Mouse (Mus musculus) forebrain, embryonic 16.5 days (tissue): Measurements from ENCODE around the gene Apoc1. TPM values are rescaled to one million over a fixed set of nuclear protein-coding genes. Genes with fewer than 3 reads are reported as not detected.

Experiments
- polyA plus RNA-seq: library from polyadenylated mRNA; unstranded; fragments of >200 nt; fragmentation: Nextera tagmentation; extraction: Ambion mirVana; gene quantifications from 2 replicates; pipeline ENCODE4 v1.2.1, GENCODE M21; 2015

The Apoc1 gene
- polyA plus RNA-seq, 1 experiment from 2014 or later, result 0.58 TPM

Other genes starting within 250 kb of the Apoc1 start
- 13.8 and 17.5 TPM in 2 replicates for gene Mark4, start 233.8 kb downstream of the Apoc1 start, polyA plus RNA-seq
- gene Exoc3l2, start 229.3 kb downstream of the Apoc1 start, polyA plus RNA-seq, result 0.11 and 0.19 TPM in 2 replicates
- gene Bloc1s3, start 184.3 kb downstream of the Apoc1 start, polyA plus RNA-seq, result 3.7 and 4.9 TPM in 2 replicates
- 29.4 and 31.2 TPM in 2 replicates for gene Trappc6a, start 184.3 kb downstream of the Apoc1 start, polyA plus RNA-seq
- gene Nkpd1, start 174.8 kb downstream of the Apoc1 start, polyA plus RNA-seq, result 0.81 and 0.90 TPM in 2 replicates
- 31.9 and 38.8 TPM in 2 replicates for gene Ppp1r37, start 129.6 kb downstream of the Apoc1 start, polyA plus RNA-seq
- gene Zfp296, start 115.4 kb downstream of the Apoc1 start, polyA plus RNA-seq, result 0.26 TPM in 1 of 2 replicates, not detected in the other
- 120 and 124 TPM in 2 replicates for gene Gemin7, start 115.1 kb downstream of the Apoc1 start, polyA plus RNA-seq
- gene Clasrp, start 88.2 kb downstream of the Apoc1 start, polyA plus RNA-seq, result 57.2 and 57.6 TPM in 2 replicates
- 3.9 and 4.5 TPM in 2 replicates for gene Relb, start 63.2 kb downstream of the Apoc1 start, polyA plus RNA-seq
- 91.2 and 92.5 TPM in 2 replicates for gene Clptm1, start 27.6 kb downstream of the Apoc1 start, polyA plus RNA-seq
- gene Apoc2, start 14.7 kb downstream of the Apoc1 start, polyA plus RNA-seq, result not detected in 2 replicates
- not detected in 2 replicates for gene Gm44805, start 11.2 kb downstream of the Apoc1 start, polyA plus RNA-seq
- gene Apoc4, start 11.2 kb downstream of the Apoc1 start, polyA plus RNA-seq, result not detected in 2 replicates
- 269 and 326 TPM in 2 replicates for gene Apoe, start 6.5 kb upstream of the Apoc1 start, polyA plus RNA-seq
- 109 TPM in 2 replicates for gene Tomm40, start 22.8 kb upstream of the Apoc1 start, polyA plus RNA-seq
- 42.3 and 48.4 TPM in 2 replicates for gene Nectin2, start 57.8 kb upstream of the Apoc1 start, polyA plus RNA-seq
- 7.9 and 8.8 TPM in 2 replicates for gene Bcam, start 78.4 kb upstream of the Apoc1 start, polyA plus RNA-seq
- not detected in 2 replicates for gene Cblc, start 104.1 kb upstream of the Apoc1 start, polyA plus RNA-seq
- 0.30 and 0.92 TPM in 2 replicates for gene Bcl3, start 130.1 kb upstream of the Apoc1 start, polyA plus RNA-seq
- gene Gm19345, start 159.3 kb upstream of the Apoc1 start, polyA plus RNA-seq, result 8.8 and 11.8 TPM in 2 replicates
- gene Ceacam16, start 168.6 kb upstream of the Apoc1 start, polyA plus RNA-seq, result 0.46 and 0.77 TPM in 2 replicates
- not detected in 2 replicates for gene Ceacam19, start 195.3 kb upstream of the Apoc1 start, polyA plus RNA-seq
- gene Pvr, start 228.5 kb upstream of the Apoc1 start, polyA plus RNA-seq, result 7.6 and 10.3 TPM in 2 replicates